ENCODE assay signal across 11 mouse cellular contexts in genomic region chr7:25205355-25206093, GRCm38 (mm10). TPM values are rescaled to one million over a fixed set of nuclear protein-coding genes. Genes with fewer than 3 reads are reported as not detected.
DNase-seq lines count a peak whose midpoint lies in the region; ATAC-seq lines count a peak whose summit lies in the region.
"Had no signal": no experiment of that assay in that cellular context is flagged by ENCODE, and none has a peak within 500 bp of the region (broad histone marks: within the 10 kb centered on the region; RNA-seq: fewer than 3 reads in every experiment).

No protein-coding gene starts in this region.

- WGBS in neural tube, embryonic 13.5 days, result 86% methylated on average over 16 of the region's 16 CpGs
- 74% methylated on average over 16 of the region's 16 CpGs for WGBS in intestine, embryonic 15.5 days

- no peak overlapping the region for H3K4me2 ChIP-seq in neural tube, embryonic 13.5 days
- H3K4me2 ChIP-seq in intestine, embryonic 15.5 days (replicated peaks), result 0 out of 2 replicates have a peak overlapping the region, but pooled peaks have one; percentile 17

- H3K27me3 ChIP-seq in neural tube, embryonic 13.5 days, result no peaks in the 10 kb centered on the region
- H3K27me3 ChIP-seq in intestine, embryonic 15.5 days (replicated peaks), result no peaks in the 10 kb centered on the region

- H3K9ac ChIP-seq in neural tube, embryonic 13.5 days, result peak overlapping the region; percentile 13; the same call in 1 of the 2 replicates
- H3K9ac ChIP-seq in intestine, embryonic 15.5 days, result no peak overlapping the region

- no peak for DNase-seq in neural tube, embryonic 10.5 days (ENCODE audit: extremely low spot score, low spot score)
- peak; percentile 82 for DNase-seq in naive thymus-derived CD4-positive, alpha-beta T cell, adult 2 months (ENCODE audit: low read depth)
- peak; percentile 79 for DNase-seq in thymus, postnatal 4 days
- no peak for DNase-seq in kidney, adult 18-20 months
- no peak for DNase-seq in embryo, embryonic 9.5 days (ENCODE audit: extremely low spot score)
- no peak for DNase-seq in MN1 (ENCODE audit: low spot score)
- DNase-seq: gastrocnemius, postnatal 14 days; kidney, postnatal 4 days had no signal

- no peak overlapping the region for H3K4me3 ChIP-seq in neural tube, embryonic 13.5 days
- H3K4me3 ChIP-seq in intestine, embryonic 15.5 days (replicated peaks), result no peak overlapping the region

- no peak for ATAC-seq in neural tube, embryonic 13.5 days (ENCODE audit: low read depth)
- no peak for ATAC-seq in intestine, embryonic 15.5 days

- H3K9me3 ChIP-seq in neural tube, embryonic 13.5 days, result no peaks in the 10 kb centered on the region
- H3K9me3 ChIP-seq in intestine, embryonic 15.5 days, result no peaks in the 10 kb centered on the region

- H3K36me3 ChIP-seq in neural tube, embryonic 13.5 days, result peaks cover 85% of the 10 kb centered on the region
- H3K36me3 ChIP-seq in intestine, embryonic 15.5 days, result peaks cover 6% of the 10 kb centered on the region

- no peak overlapping the region for H3K27ac ChIP-seq in neural tube, embryonic 13.5 days (replicated peaks)
- 0 out of 2 replicates have a peak overlapping the region, but pooled peaks have one; percentile 1 for H3K27ac ChIP-seq in intestine, embryonic 15.5 days
- H3K27ac ChIP-seq: macrophage had no signal

- no peaks in the 10 kb centered on the region for H3K4me1 ChIP-seq in neural tube, embryonic 13.5 days (replicated peaks)
- H3K4me1 ChIP-seq in intestine, embryonic 15.5 days (replicated peaks), result peaks cover 16% of the 10 kb centered on the region

RNA-seq across cellular contexts. Expression of gene Dedd2, which starts 14.9 kb away (rescaled TPM):
- polyA plus RNA-seq in neural tube, embryonic 13.5 days (2015; fragmentation: Nextera tagmentation; extraction: Ambion mirVana), result 16.6 and 17.7 TPM in 2 replicates
- polyA plus RNA-seq in intestine, embryonic 15.5 days (2015; fragmentation: Nextera tagmentation; extraction: Ambion mirVana), result 13.2 and 13.5 TPM in 2 replicates

RNA-seq across cellular contexts. Expression of gene Zfp526, which starts 15.7 kb away (rescaled TPM):
- 2.0 and 2.1 TPM in 2 replicates for polyA plus RNA-seq in neural tube, embryonic 13.5 days (2015; fragmentation: Nextera tagmentation; extraction: Ambion mirVana)
- polyA plus RNA-seq in intestine, embryonic 15.5 days (2015; fragmentation: Nextera tagmentation; extraction: Ambion mirVana), result 2.6 and 2.8 TPM in 2 replicates

RNA-seq across cellular contexts. Expression of gene Pou2f2, which starts 26.0 kb away (rescaled TPM):
- 28.0 and 29.4 TPM in 2 replicates for polyA plus RNA-seq in neural tube, embryonic 13.5 days (2015; fragmentation: Nextera tagmentation; extraction: Ambion mirVana)
- polyA plus RNA-seq in intestine, embryonic 15.5 days (2015; fragmentation: Nextera tagmentation; extraction: Ambion mirVana), result 1.8 TPM in 2 replicates

RNA-seq across cellular contexts. Expression of gene Gsk3a, which starts 32.1 kb away (rescaled TPM):
- polyA plus RNA-seq in neural tube, embryonic 13.5 days (2015; fragmentation: Nextera tagmentation; extraction: Ambion mirVana), result 16.5 and 16.8 TPM in 2 replicates
- 8.0 and 10.3 TPM in 2 replicates for polyA plus RNA-seq in intestine, embryonic 15.5 days (2015; fragmentation: Nextera tagmentation; extraction: Ambion mirVana)

RNA-seq across cellular contexts. Expression of gene Erf, which starts 45.0 kb away (rescaled TPM):
- 4.9 and 8.0 TPM in 2 replicates for polyA plus RNA-seq in neural tube, embryonic 13.5 days (2015; fragmentation: Nextera tagmentation; extraction: Ambion mirVana)
- 14.8 TPM in 2 replicates for polyA plus RNA-seq in intestine, embryonic 15.5 days (2015; fragmentation: Nextera tagmentation; extraction: Ambion mirVana)

Comparison
In these comparisons a context has a peak if more than half of its experiments do, and no peak if none do; other contexts are left out.
1. DNase-seq: peak in naive thymus-derived CD4-positive, alpha-beta T cell, adult 2 months (single experiment) and thymus, postnatal 4 days (single experiment); none in neural tube, embryonic 10.5 days (single experiment), kidney, adult 18-20 months (single experiment), embryo, embryonic 9.5 days (single experiment) and MN1 (single experiment).
2. RNA of gene Pou2f2, which starts 26.0 kb away (polyA plus RNA-seq): 28.0 to 29.4 TPM in neural tube, embryonic 13.5 days; 1.8 TPM in intestine, embryonic 15.5 days; every median in the first group is over 10 times any median in the second.